Mouse (Mus musculus) gastrocnemius, adult 8-10 months (tissue): ENCODE results near the gene Ugt1a10. TPM values are rescaled to one million over a fixed set of nuclear protein-coding genes. Genes with fewer than 3 reads are reported as not detected.
"Not testable (repeated sequence)": the region's sequence is repeated elsewhere in the genome, so short reads cannot be mapped to it uniquely, and the experiment has no call there.

Source experiments
- DNase-seq, 2 experiments: peaks; one replicate each; pipeline ENCODE4 v3.0.0; 2022; ENCODE audit warnings: low spot score in 2 of 2
- total RNA-seq, 4 experiments: library from RNA; stranded (reverse); gene quantifications; 2 replicates each; pipeline ENCODE4 v1.2.4; 2022

Gene Ugt1a10
- total RNA-seq, 4 experiments from 2014 or later = not detected

- no peak for DNase-seq
Measured at GRCm38 (mm10) chr1:88094941-88095492, 39.8 kb downstream of the Ugt1a10 start, which contains the start of gene Ugt1a7c. TSS of gene Ugt1a7c (plus strand) at chr1:88095062.

GRCm38 (mm10) chr1:88098546-88098945 lies 43.4 kb downstream of the Ugt1a10 start:
- DNase-seq = not testable (repeated sequence)

- DNase-seq = not testable (repeated sequence)
Measured at GRCm38 (mm10) chr1:88099691-88100090, 44.5 kb downstream of the Ugt1a10 start.

DNA sequence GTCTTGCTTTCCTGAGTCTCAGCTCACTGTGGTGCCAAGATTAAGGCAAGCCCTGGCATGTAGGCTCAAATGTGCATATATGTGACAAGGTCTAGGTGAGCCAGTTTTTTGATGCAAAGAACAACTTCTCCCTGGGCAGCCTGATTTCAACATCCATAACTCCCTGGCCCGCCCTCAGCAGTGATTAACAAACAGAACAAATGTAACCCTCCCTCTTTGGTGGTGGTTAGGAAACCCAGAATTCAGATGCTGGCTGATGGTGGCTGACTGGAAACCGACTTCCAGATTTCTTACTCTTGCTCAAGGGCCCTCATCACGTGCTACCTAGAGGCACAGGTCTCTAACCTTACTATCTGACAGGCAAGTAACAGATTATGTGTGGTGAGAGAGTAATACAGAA lies 47.8 kb downstream of the Ugt1a10 start, which contains the start of gene Ugt1a6b:
Gene Ugt1a6b (plus strand): TSS at position 234 of the 400 bp plus-strand sequence.
- DNase-seq = not testable (repeated sequence)

DNA sequence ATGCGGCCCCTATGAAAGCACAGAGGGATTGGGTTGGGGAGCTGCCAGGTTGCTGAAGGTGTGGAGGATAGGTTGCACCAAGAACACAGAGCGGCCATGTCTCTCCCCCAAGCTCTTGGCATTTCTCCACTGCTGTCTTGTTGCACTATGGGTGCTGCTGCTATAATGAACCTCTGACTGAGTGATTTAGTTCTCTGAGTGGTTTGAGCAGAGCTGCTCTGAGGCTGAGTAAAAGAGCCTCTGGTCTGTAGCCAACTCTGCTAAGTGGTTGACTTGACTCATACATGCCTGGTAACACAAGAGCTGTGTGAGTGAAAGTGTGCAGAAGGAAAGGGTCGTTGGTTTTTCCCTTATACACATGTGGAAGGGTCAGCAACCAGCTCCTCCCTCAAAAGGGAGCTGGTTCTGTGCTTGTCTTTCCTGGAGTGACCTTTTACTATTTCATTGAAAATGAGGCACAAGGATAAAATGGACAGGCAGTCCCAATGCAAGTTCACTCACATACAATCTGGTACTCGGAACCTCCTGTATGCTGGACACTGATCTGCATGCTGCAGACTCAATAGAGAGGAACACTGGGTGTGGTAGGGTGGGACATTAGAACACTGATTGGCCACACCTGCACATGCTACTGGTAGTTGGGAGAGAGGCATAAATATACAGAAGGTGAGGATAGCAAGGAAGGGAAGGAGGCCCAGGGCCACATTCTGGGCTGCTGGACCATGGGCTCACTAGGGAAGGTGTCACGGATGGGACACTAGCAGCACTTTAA lies 48.7 kb downstream of the Ugt1a10 start:
- not testable (repeated sequence) for DNase-seq

DNA sequence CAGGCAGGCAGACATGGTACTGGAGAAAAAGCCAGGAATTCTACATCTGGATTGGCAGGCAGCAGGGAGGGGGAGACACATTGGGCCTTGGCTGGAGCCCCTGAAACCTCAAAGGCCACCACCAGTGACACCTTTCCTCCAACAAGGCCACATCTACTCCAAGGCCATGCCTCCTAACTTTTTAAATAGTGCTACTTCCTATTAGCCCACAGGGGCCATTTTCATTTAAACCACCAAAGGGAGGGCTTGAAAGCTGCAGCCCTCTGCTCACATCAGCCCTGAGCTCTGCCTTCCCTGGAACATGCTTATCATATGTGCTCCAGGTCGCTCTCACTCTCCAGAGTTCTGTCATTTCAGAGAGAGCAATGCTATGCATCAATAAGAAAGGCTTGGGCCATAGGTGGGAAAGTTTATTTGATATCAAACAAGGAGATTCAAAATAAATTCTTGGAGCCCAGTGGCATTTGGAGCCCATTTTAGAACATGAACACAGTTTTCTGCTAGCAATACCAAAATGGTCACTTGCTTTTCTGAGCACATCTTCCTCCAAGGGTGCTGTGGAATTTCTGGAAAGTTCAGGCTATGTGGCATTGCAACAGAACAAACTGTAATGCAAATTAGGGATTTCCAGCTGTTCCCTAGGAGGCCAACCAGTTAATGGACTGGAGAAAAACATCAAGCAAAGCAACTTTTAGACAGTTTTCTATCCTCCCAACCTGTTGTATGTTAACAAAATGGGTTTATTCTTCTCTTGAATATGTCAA lies 49.7 kb downstream of the Ugt1a10 start:
- DNase-seq = no peak

DNA sequence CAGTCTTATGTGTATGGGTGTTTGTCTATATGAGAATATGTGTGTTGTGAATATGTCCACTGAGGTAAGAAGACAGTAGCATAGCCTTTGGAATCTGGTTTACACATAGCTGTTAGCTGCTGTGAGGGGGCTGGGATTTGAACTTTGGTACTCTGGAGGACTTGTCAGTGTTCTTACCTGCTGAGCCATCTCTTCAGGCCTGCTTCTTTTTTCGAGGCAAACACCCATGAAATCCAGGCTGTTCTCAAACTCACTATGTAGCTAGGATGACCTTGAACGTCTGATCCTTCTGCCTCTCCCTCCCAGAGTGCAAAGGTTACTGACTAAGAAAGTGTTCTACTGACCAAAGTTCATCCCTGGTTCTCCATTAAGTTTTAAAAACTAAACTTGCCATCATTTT lies 50.5 kb downstream of the Ugt1a10 start:
- DNase-seq = no peak

GRCm38 (mm10) chr1:88109027-88109557 lies 53.9 kb downstream of the Ugt1a10 start:
- DNase-seq = not testable (repeated sequence)

DNA sequence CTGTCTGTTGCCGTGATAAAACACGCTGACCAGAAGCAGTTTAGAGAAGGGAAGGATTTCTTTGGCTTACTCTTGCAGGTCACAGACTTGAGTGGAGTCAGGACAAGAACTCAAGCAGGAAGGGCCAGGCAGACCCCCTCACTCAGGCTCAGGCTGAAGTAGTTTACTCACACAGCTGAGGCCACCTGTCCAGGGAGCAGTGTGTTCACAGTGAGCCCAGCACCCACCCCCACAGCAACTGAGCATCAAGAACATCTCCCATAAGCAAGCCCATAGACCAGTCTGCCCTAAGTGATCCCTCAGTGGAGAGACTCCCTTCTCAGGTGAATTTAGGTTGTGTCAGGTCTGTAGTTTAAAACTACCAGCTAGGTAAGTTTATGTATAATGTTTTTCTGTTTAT lies 54.4 kb downstream of the Ugt1a10 start:
- DNase-seq = not testable (repeated sequence)

DNA sequence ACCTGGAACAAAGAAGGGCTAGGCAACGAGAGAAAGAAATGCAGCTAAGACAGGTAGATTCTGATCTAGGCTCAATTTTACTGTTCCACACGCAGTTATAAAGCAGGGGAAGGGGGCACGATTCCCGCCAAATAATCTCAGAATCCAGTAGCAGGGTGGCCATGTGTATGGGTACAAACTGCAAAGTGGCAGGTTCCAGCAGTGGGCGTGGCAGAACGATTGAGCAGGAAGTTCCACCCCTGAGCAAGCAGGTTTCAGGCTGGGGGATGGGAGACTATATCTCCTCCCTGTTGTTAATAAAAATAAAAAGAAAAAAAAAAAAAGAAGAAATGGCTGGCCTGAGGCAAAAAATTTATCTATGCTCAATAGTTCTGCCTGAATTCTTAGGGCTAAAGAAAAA lies 57.6 kb downstream of the Ugt1a10 start:
- not testable (repeated sequence) for DNase-seq

- DNase-seq = not testable (repeated sequence)
Measured at GRCm38 (mm10) chr1:88120550-88120949, 65.4 kb downstream of the Ugt1a10 start.

DNA sequence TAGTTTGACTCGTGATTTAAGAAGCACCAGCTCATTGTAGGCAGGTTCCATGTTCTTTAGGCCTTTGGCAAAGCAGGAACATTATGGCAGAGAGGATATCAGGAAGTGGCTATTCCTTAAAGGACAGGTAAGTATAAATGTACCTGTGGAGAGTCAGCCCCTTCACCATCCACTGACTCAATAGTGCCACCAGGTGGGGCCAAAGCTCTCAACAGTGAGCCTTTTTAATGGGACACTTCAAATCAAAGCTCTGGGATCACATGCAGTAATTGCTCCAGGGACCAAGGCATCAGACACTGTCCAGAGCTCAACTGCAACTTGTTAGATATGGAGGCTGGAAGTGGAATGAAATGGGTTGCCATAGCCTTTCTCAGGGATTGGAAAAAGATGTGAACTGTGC lies 66.3 kb downstream of the Ugt1a10 start:
- not testable (repeated sequence) for DNase-seq

DNA sequence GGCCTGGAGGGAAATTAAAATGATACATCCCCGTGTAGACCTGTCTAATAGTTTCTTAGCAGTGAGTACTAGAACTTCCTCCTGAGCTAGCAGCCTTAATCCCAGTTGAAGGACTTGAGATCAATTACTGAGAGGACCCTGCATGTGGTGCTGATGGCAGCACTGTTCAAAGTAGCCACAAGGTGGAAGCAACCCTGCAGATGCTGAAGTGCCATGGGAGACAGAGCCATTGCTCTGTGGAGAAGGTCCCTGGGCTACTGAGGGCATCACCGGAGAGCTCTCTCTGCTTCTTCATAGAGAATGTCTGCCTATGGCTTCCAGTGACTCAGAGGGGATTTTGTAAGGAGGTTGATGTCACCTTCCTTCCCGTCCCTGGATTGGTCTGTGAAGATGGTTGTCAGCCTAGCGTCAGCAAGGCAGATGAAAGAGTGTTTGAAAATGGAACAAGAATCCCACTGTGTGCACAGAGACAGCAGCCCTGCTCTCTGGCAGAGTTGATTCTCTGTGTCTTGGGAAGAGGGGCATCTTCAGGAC lies 70.7 kb downstream of the Ugt1a10 start:
- not testable (repeated sequence) for DNase-seq

DNA sequence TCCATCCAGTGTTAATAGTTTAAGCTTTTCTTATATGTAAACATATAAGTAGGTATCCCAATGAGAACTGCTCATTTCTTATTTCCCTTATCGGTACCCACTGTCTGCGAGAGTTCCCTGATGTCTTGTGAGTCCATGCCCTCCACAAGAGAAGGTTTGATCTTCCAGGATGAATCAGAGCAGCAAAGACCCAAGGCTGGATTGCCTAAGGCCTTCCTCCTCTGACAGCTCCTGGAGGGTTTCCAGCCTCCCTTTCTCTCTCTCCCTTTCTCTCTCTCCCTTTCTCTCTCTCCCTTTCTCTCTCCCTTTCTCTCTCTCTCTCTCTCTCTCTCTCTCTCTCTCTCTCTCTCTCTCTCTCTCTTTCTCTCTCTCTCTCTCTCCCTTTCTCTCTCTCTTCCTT lies 73.9 kb downstream of the Ugt1a10 start:
- not testable (repeated sequence) for DNase-seq

- DNase-seq = not testable (repeated sequence)
Measured at GRCm38 (mm10) chr1:88130223-88130622, 75.0 kb downstream of the Ugt1a10 start.

DNA sequence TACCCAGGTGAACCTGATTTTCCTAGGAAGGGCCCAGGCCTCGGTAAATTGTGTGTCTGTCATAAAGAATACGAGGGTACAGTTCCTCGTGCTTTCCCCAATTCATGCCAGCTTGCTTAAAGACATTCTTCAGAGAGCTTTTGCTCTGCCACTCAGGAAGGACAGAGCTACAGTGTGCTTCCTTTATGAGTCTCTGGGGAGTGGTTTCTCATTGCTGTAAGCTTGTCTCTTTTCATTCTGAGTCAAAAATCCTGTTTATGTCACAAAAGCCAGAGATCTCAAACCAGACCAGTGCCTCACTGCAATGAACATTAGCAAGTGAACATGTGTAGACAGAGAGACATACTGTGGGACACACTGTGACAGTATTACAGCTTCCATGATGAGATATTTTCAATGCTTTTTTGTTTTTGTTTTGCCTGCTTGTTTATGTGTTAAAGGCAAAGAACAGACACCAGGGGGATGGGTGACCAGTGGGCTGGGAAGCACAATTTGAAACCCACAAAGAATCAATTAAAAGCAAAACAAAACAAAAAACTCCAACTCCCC lies 78.8 kb downstream of the Ugt1a10 start:
- DNase-seq = no peak

DNA sequence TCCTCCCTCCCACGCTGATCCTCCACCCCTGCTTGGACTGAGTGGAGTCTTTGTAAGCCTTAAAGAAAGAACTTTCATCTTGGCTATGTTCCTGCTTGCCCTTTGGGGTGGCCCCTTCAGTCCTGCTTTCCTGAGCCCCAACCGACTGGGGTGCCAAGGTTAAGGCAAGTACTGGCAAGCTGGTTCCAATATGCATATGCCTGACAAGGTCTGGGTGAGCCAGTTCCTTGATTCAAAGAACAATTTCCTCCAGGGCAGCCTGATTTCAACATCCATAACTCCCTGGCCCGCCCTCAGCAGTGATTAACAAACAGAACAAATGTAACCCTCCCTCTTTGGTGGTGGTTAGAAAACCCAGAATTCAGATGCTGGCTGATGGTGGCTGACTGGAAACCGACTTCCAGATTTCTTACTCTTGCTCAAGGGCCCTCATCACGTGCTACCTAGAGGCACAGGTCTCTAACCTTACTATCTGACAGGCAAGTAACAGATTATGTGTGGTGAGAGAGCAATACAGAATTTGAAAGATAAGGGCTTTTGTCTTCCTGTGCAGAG lies 79.3 kb downstream of the Ugt1a10 start, which contains the start of gene Ugt1a6a:
Gene Ugt1a6a (plus strand): TSS at position 353 of the 555 bp plus-strand sequence.
- DNase-seq = not testable (repeated sequence)

DNA sequence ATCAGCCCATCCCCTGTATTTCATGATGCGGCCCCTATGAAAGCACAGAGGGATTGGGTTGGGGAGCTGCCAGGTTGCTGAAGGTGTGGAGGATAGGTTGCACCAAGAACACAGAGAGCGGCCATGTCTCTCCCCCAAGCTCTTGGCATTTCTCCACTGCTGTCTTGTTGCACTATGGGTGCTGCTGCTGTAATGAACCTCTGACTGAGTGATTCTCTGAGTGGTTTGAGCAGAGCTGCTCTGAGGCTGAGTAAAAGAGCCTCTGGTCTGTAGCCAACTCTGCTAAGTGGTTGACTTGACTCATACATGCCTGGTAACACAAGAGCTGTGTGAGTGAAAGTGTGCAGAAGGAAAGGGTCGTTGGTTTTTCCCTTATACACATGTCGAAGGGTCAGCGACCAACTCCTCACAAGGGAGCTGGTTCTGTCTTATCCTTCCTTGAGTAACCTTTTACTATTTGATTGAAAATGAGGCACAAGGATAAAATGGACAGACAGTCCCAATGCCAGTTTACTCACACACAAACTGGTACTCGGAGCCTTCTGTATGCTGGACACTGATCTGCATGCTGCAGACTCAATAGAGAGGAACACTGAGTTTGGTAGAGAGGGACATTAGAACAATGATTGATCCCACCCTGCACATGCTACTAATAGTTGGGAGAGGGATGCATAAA lies 80.2 kb downstream of the Ugt1a10 start:
- not testable (repeated sequence) for DNase-seq

- no peak for DNase-seq
Measured at GRCm38 (mm10) chr1:88136646-88137045, 81.5 kb downstream of the Ugt1a10 start.

DNA sequence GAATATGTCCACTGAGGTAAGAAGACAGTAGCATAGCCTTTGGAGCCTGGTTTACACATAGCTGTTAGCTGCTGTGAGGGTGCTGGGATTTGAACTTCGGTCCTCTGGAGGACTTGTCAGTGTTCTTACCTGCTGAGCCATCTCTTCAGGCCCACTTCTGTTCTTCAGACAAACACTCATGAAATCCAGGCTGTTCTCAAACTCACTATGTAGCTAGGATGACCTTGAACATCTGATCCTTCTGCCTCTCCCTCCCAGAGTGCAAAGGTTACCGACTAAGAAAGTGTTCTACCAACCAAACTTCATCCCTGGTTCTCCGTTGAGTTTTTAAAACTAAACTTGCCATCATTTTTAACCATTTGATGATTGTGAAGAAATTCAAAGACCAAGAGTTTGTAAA lies 82.1 kb downstream of the Ugt1a10 start:
- no peak for DNase-seq
